Mouse (Mus musculus) ES-Bruce4 (cell line): ENCODE results near the gene Schip1.

Source experiments
- EP300 ChIP-seq: IDR thresholded peaks from 2 replicates; pipeline ENCODE4 v1.6.1; 2011; ENCODE audit warnings: low read depth, low read length; ENCODE audit not compliant: insufficient read depth
- POLR2A ChIP-seq: IDR thresholded peaks from one replicate; pipeline ENCODE4 v1.8.1; 2011; ENCODE audit warnings: low read length; ENCODE audit not compliant: insufficient read depth

GRCm38 (mm10) chr3:68353492-68353891 lies 288.9 kb downstream of the Schip1 start:
- TF ChIP-seq EP300 (no peak), POLR2A (no peak)
